Mouse (Mus musculus) activated CD4-positive, CD25-positive, alpha-beta regulatory T cell, adult 4 months (primary cell): ENCODE results near the gene Atg7. TPM values are rescaled to one million over a fixed set of nuclear protein-coding genes. Genes with fewer than 3 reads are reported as not detected.
A peak's percentile ranks its signal among the peaks of the same experiment; 100 is the strongest.

ENCODE experiments used
- ATAC-seq: one replicate; pipeline ENCODE4 v1.8.0; 2017
- polyA plus RNA-seq, 2 experiments: library from polyadenylated mRNA; unstranded; fragments of 100-300 nt; shearing (Covaris generic); gene quantifications; one replicate each; pipeline ENCODE4 v1.2.1; 2017

Atg7 gene
- polyA plus RNA-seq, 2 experiments from 2014 or later, result 22.7 to 23.3 TPM

- no peak for ATAC-seq
Measured at GRCm38 (mm10) chr6:114906209-114906608, 263.3 kb downstream of the Atg7 start.

- ATAC-seq, result peak; percentile 62
Measured at GRCm38 (mm10) chr6:114907459-114907858, 264.6 kb downstream of the Atg7 start.

DNA sequence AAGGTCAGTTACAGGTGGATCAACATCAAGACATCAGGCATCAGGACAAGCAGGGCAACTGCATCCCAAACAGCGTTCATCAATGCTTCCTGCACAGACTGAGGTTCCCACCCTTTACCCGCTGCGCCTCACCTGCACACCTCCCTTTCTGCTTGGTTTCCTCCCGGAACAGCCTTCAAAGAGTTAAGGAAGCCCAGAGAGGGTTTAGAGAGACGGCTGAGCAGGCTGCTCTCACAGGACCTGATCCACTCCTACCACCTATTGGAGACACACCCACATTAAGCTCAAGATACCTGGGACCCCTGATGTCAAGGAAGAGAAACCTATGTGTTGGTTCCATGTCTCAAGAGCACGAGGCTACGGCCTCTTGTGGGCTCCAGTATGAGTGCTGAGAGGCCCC lies 266.9 kb downstream of the Atg7 start:
- no peak for ATAC-seq

Other genes starting within 250 kb of the Atg7 start
- not detected for gene Hrh1, start 245.2 kb upstream of the Atg7 start, polyA plus RNA-seq